Mouse (Mus musculus) CH12.LX (cell line): ENCODE results near the gene 1700092M07Rik.

Experiments
- CHD2 ChIP-seq: IDR thresholded peaks from 2 replicates; pipeline ENCODE4 v1.6.1; 2011; ENCODE audit warnings: low read length, improper control_type of control experiment
- CTCF ChIP-seq, 2 experiments: IDR thresholded peaks in 1 of 2; conservative IDR thresholded peaks in 1 of 2; 2 replicates each; pipeline ENCODE4 v1.5.1; 2011 to 2012; ENCODE audit warnings: low read depth in 2 of 2, low read length in 2 of 2, improper control_type of control experiment in 1 of 2, inconsistent platforms in 1 of 2, mild to moderate bottlenecking in 1 of 2, moderate library complexity in 1 of 2
- E2F4 ChIP-seq: IDR thresholded peaks from 2 replicates; pipeline ENCODE4 v1.6.1; 2011; ENCODE audit warnings: low read depth, low read length, improper control_type of control experiment; ENCODE audit not compliant: insufficient replicate concordance
- EP300 ChIP-seq: IDR thresholded peaks from 2 replicates; pipeline ENCODE4 v1.6.1; 2011; ENCODE audit warnings: low read length, improper control_type of control experiment
- GABPA ChIP-seq: IDR thresholded peaks from 2 replicates; pipeline ENCODE4 v1.6.1; 2012; ENCODE audit warnings: low read depth, low read length, improper control_type of control experiment, inconsistent platforms; ENCODE audit not compliant: insufficient replicate concordance
- POLR2A ChIP-seq: IDR thresholded peaks from 2 replicates; pipeline ENCODE4 v1.6.1; 2011; ENCODE audit warnings: low read depth, mild to moderate bottlenecking, improper control_type of control experiment, low read length

GRCm38 (mm10) chr19:8774951-8775421 is 34.5 kb downstream of the 1700092M07Rik start:
- TF ChIP-seq EP300 (no peak), CTCF (conservative IDR thresholded peaks at IDR 0.05 in 1 of 2, IDR thresholded peaks at IDR 0.05 in 1 of 2; ENCODE audit: low read depth in 2 of 2, low read length in 2 of 2) (no peak), POLR2A (no peak), E2F4 (no peak), CHD2 (no peak), GABPA (no peak)
